ENCODE assay signal across 9 mouse cellular contexts in the genomic region with DNA sequence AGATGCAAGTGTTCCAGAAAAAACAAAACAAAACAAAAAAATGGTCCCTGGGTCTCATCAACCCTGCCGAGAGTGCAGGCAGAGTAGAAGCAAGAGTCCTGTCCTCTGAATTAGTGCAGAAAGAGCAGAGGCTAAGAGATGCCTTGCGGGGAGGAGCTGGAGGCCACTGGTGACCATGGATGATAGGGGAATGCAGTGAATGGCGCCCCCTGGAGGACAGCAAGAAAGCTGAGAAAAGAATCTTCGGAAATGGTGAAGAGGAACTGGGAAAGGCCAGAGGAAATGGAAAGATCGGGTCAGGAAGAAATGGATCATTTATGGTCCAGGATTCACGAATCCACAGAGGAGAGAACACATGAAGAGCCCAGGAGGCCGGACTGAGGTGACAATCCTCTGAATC.
A peak's percentile ranks its signal among the peaks of the same experiment; 100 is the strongest.
DNase-seq lines count a peak whose midpoint lies in the region; ATAC-seq and TF ChIP-seq lines count a peak whose summit lies in the region.
"Had no signal": no experiment of that assay in that cellular context is flagged by ENCODE, and none has a peak within 500 bp of the region (broad histone marks: within the 10 kb centered on the region; RNA-seq: fewer than 3 reads in every experiment).

No protein-coding gene starts in this region.

- intact Hi-C loops in heart, postnatal 14 days (cut with DNase I) = loop anchor here (2.0 to 5.0 kb wide), 2 partner anchors 203 to 470 kb away; no protein-coding TSS in a partner anchor

- no peaks in the 10 kb centered on the region for H3K9me3 ChIP-seq in forebrain, embryonic 12.5 days
- H3K9me3 ChIP-seq in lung, embryonic 16.5 days (ENCODE audit: control insufficient read depth, low read length) = no peaks in the 10 kb centered on the region
- H3K9me3 ChIP-seq: megakaryocyte, embryonic 14.5 days had no signal

- H3K27ac ChIP-seq in forebrain, embryonic 12.5 days = no peak overlapping the region
- no peak overlapping the region for H3K27ac ChIP-seq in lung, embryonic 16.5 days (ENCODE audit: low read length)

- DNase-seq in MN1 (ENCODE audit: low spot score) = peak; percentile 79
- DNase-seq in brain, embryonic 14.5 days (ENCODE audit: low read depth) = peak; percentile 78
- peak; percentile 83 to 85 for DNase-seq in heart, postnatal 14 days
- peak; percentile 49 to 68 for DNase-seq in layer of hippocampus, adult 8-10 months (ENCODE audit: low spot score in 2 of 2)
- peak; percentile 62 to 82 for DNase-seq in right cerebral cortex, postnatal 10 days (ENCODE audit: low spot score in 2 of 2)

- no peak overlapping the region for H3K4me2 ChIP-seq in forebrain, embryonic 12.5 days
- H3K4me2 ChIP-seq in lung, embryonic 16.5 days (ENCODE audit: low read depth, low read length) = peak overlapping the region; percentile 50

- peaks cover 8% of the 10 kb centered on the region; the same call in 1 of the 2 replicates for H3K4me1 ChIP-seq in forebrain, embryonic 12.5 days
- peaks cover 2% of the 10 kb centered on the region; the same call in 1 of the 2 replicates for H3K4me1 ChIP-seq in lung, embryonic 16.5 days (replicated peaks; ENCODE audit: control insufficient read depth, insufficient read depth, low read length)

- TF ChIP-seq CTCF in brain, embryonic 14.5 days (IDR thresholded peaks at IDR 0.05; ENCODE audit: borderline replicate concordance, extremely low read depth, insufficient read depth, insufficient read length) = peak; percentile 81

- 36% methylated on average over 7 of the region's 7 CpGs for WGBS in forebrain, embryonic 12.5 days
- 30% methylated on average over 7 of the region's 7 CpGs for WGBS in lung, embryonic 16.5 days

- no peak for TF ChIP-seq POLR2A in brain, embryonic 14.5 days (IDR thresholded peaks at IDR 0.05; ENCODE audit: borderline replicate concordance, extremely low read depth, insufficient read depth, insufficient read length, poor library complexity, severe bottlenecking)

- peak; percentile 56; the same call in 1 of the 2 replicates for ATAC-seq in forebrain, embryonic 12.5 days (ENCODE audit: low FRiP score)
- peak; percentile 71; the same call in 1 of the 2 replicates for ATAC-seq in lung, embryonic 16.5 days (ENCODE audit: low read depth)
- no peak for ATAC-seq in monocyte, adult 5-6 weeks (replicated peaks; ENCODE audit: insufficient number of reproducible peaks, low FRiP score, low TSS enrichment, poor library complexity, severe bottlenecking)

- no peak overlapping the region for H3K9ac ChIP-seq in forebrain, embryonic 12.5 days
- H3K9ac ChIP-seq in lung, embryonic 16.5 days (ENCODE audit: low read length) = peak overlapping the region; percentile 51; the same call in 1 of the 2 replicates

- H3K36me3 ChIP-seq in forebrain, embryonic 12.5 days (replicated peaks) = no peaks in the 10 kb centered on the region
- no peaks in the 10 kb centered on the region for H3K36me3 ChIP-seq in lung, embryonic 16.5 days (ENCODE audit: control insufficient read depth, insufficient read depth, low read length)

- H3K4me3 ChIP-seq in forebrain, embryonic 12.5 days (replicated peaks) = no peak overlapping the region
- peak overlapping the region; percentile 38 for H3K4me3 ChIP-seq in lung, embryonic 16.5 days (ENCODE audit: low read length)
- H3K4me3 ChIP-seq: megakaryocyte, embryonic 14.5 days had no signal

- no peaks in the 10 kb centered on the region for H3K27me3 ChIP-seq in forebrain, embryonic 12.5 days
- H3K27me3 ChIP-seq in lung, embryonic 16.5 days (ENCODE audit: control insufficient read depth, insufficient read depth, low read depth, low read length) = no peaks in the 10 kb centered on the region
- H3K27me3 ChIP-seq: megakaryocyte, embryonic 14.5 days had no signal
